Mouse (Mus musculus): ENCODE measurements around the gene Tmeff2. TPM values are rescaled to one million over a fixed set of nuclear protein-coding genes. Genes with fewer than 3 reads are reported as not detected.

Gene Tmeff2
- polyA plus RNA-seq, 1 experiment = 0.31 TPM

GRCm38 (mm10) chr1:51089803-51090202, 189.4 kb downstream of the Tmeff2 start:
- Histone ChIP-seq H3K4me3 (ENCODE audit: low read depth, low read length) (no peak overlapping the region), H3K27ac (ENCODE audit: insufficient read depth, low read length) (no peak overlapping the region), H3K36me3 (ENCODE audit: control insufficient read depth, insufficient read depth, low read length, poor library complexity, severe bottlenecking) (no peaks in the 10 kb centered on the region), H3K27me3 (ENCODE audit: control insufficient read depth, insufficient read depth, low read length, poor library complexity, severe bottlenecking) (no peaks in the 10 kb centered on the region), H3K9ac (ENCODE audit: low read depth, poor library complexity, severe bottlenecking) (no peak overlapping the region), H3K4me1 (ENCODE audit: control insufficient read depth, insufficient read depth, low read length) (no peaks in the 10 kb centered on the region), H3K9me3 (replicated peaks; ENCODE audit: control insufficient read depth, insufficient read depth, low read length, poor library complexity, severe bottlenecking) (no peaks in the 10 kb centered on the region)
- TF ChIP-seq CTCF (IDR thresholded peaks at IDR 0.05; ENCODE audit: low read depth, low read length) = no peak
- TF ChIP-seq POLR2A (IDR thresholded peaks at IDR 0.05; ENCODE audit: insufficient read depth, low read length) = no peak
- TF ChIP-seq EP300 (IDR thresholded peaks at IDR 0.05; ENCODE audit: insufficient read depth, low read depth, low read length) = no peak

GRCm38 (mm10) chr1:51090212-51090761, 189.8 kb downstream of the Tmeff2 start:
- Histone ChIP-seq H3K36me3 (ENCODE audit: control insufficient read depth, insufficient read depth, low read length, poor library complexity, severe bottlenecking) (no peaks in the 10 kb centered on the region), H3K9me3 (replicated peaks; ENCODE audit: control insufficient read depth, insufficient read depth, low read length, poor library complexity, severe bottlenecking) (no peaks in the 10 kb centered on the region), H3K4me1 (ENCODE audit: control insufficient read depth, insufficient read depth, low read length) (no peaks in the 10 kb centered on the region), H3K27me3 (ENCODE audit: control insufficient read depth, insufficient read depth, low read length, poor library complexity, severe bottlenecking) (no peaks in the 10 kb centered on the region), H3K27ac (ENCODE audit: insufficient read depth, low read length) (no peak overlapping the region), H3K4me3 (ENCODE audit: low read depth, low read length) (no peak overlapping the region), H3K9ac (ENCODE audit: low read depth, poor library complexity, severe bottlenecking) (no peak overlapping the region)
- TF ChIP-seq CTCF (IDR thresholded peaks at IDR 0.05; ENCODE audit: low read depth, low read length) (no peak), POLR2A (IDR thresholded peaks at IDR 0.05; ENCODE audit: insufficient read depth, low read length) (no peak), EP300 (IDR thresholded peaks at IDR 0.05; ENCODE audit: insufficient read depth, low read depth, low read length) (no peak)

GRCm38 (mm10) chr1:51094713-51095112, 194.3 kb downstream of the Tmeff2 start:
- no peak overlapping the region for H3K9ac ChIP-seq (ENCODE audit: low read depth, poor library complexity, severe bottlenecking)
- H3K36me3 ChIP-seq (ENCODE audit: control insufficient read depth, insufficient read depth, low read length, poor library complexity, severe bottlenecking) = no peaks in the 10 kb centered on the region
- no peaks in the 10 kb centered on the region for H3K27me3 ChIP-seq (ENCODE audit: control insufficient read depth, insufficient read depth, low read length, poor library complexity, severe bottlenecking)
- TF ChIP-seq EP300 (IDR thresholded peaks at IDR 0.05; ENCODE audit: insufficient read depth, low read depth, low read length) (no peak), CTCF (IDR thresholded peaks at IDR 0.05; ENCODE audit: low read depth, low read length) (no peak), POLR2A (IDR thresholded peaks at IDR 0.05; ENCODE audit: insufficient read depth, low read length) (no peak)
- H3K4me3 ChIP-seq (ENCODE audit: low read depth, low read length) = no peak overlapping the region
- no peaks in the 10 kb centered on the region for H3K4me1 ChIP-seq (ENCODE audit: control insufficient read depth, insufficient read depth, low read length)
- no peak overlapping the region for H3K27ac ChIP-seq (ENCODE audit: insufficient read depth, low read length)
- H3K9me3 ChIP-seq (replicated peaks; ENCODE audit: control insufficient read depth, insufficient read depth, low read length, poor library complexity, severe bottlenecking) = no peaks in the 10 kb centered on the region

GRCm38 (mm10) chr1:51096848-51097598, 196.6 kb downstream of the Tmeff2 start:
- no peaks in the 10 kb centered on the region for H3K27me3 ChIP-seq (ENCODE audit: control insufficient read depth, insufficient read depth, low read length, poor library complexity, severe bottlenecking)
- H3K4me1 ChIP-seq (ENCODE audit: control insufficient read depth, insufficient read depth, low read length) = no peaks in the 10 kb centered on the region
- H3K9me3 ChIP-seq (replicated peaks; ENCODE audit: control insufficient read depth, insufficient read depth, low read length, poor library complexity, severe bottlenecking) = no peaks in the 10 kb centered on the region
- no peak overlapping the region for H3K9ac ChIP-seq (ENCODE audit: low read depth, poor library complexity, severe bottlenecking)
- no peaks in the 10 kb centered on the region for H3K36me3 ChIP-seq (ENCODE audit: control insufficient read depth, insufficient read depth, low read length, poor library complexity, severe bottlenecking)
- no peak overlapping the region for H3K4me3 ChIP-seq (ENCODE audit: low read depth, low read length)
- H3K27ac ChIP-seq (ENCODE audit: insufficient read depth, low read length) = no peak overlapping the region
- TF ChIP-seq EP300 (IDR thresholded peaks at IDR 0.05; ENCODE audit: insufficient read depth, low read depth, low read length) = no peak

- no peak overlapping the region for H3K27ac ChIP-seq (ENCODE audit: insufficient read depth, low read length)
- H3K4me1 ChIP-seq (ENCODE audit: control insufficient read depth, insufficient read depth, low read length) = no peaks in the 10 kb centered on the region
- H3K27me3 ChIP-seq (ENCODE audit: control insufficient read depth, insufficient read depth, low read length, poor library complexity, severe bottlenecking) = no peaks in the 10 kb centered on the region
- no peak overlapping the region for H3K4me3 ChIP-seq (ENCODE audit: low read depth, low read length)
- H3K9ac ChIP-seq (ENCODE audit: low read depth, poor library complexity, severe bottlenecking) = no peak overlapping the region
- no peaks in the 10 kb centered on the region for H3K9me3 ChIP-seq (replicated peaks; ENCODE audit: control insufficient read depth, insufficient read depth, low read length, poor library complexity, severe bottlenecking)
- TF ChIP-seq CTCF (IDR thresholded peaks at IDR 0.05; ENCODE audit: low read depth, low read length) (no peak), EP300 (IDR thresholded peaks at IDR 0.05; ENCODE audit: insufficient read depth, low read depth, low read length) (no peak), POLR2A (IDR thresholded peaks at IDR 0.05; ENCODE audit: insufficient read depth, low read length) (no peak)
- H3K36me3 ChIP-seq (ENCODE audit: control insufficient read depth, insufficient read depth, low read length, poor library complexity, severe bottlenecking) = no peaks in the 10 kb centered on the region
Measured at GRCm38 (mm10) chr1:51101034-51101590, 200.7 kb downstream of the Tmeff2 start.

GRCm38 (mm10) chr1:51104698-51105097, 204.3 kb downstream of the Tmeff2 start:
- Histone ChIP-seq H3K4me1 (ENCODE audit: control insufficient read depth, insufficient read depth, low read length) (no peaks in the 10 kb centered on the region), H3K27me3 (ENCODE audit: control insufficient read depth, insufficient read depth, low read length, poor library complexity, severe bottlenecking) (no peaks in the 10 kb centered on the region), H3K27ac (ENCODE audit: insufficient read depth, low read length) (no peak overlapping the region), H3K36me3 (ENCODE audit: control insufficient read depth, insufficient read depth, low read length, poor library complexity, severe bottlenecking) (no peaks in the 10 kb centered on the region), H3K9ac (ENCODE audit: low read depth, poor library complexity, severe bottlenecking) (no peak overlapping the region), H3K4me3 (ENCODE audit: low read depth, low read length) (no peak overlapping the region), H3K9me3 (replicated peaks; ENCODE audit: control insufficient read depth, insufficient read depth, low read length, poor library complexity, severe bottlenecking) (no peaks in the 10 kb centered on the region)
- TF ChIP-seq POLR2A (IDR thresholded peaks at IDR 0.05; ENCODE audit: insufficient read depth, low read length) (no peak), EP300 (IDR thresholded peaks at IDR 0.05; ENCODE audit: insufficient read depth, low read depth, low read length) (no peak), CTCF (IDR thresholded peaks at IDR 0.05; ENCODE audit: low read depth, low read length) (no peak)
